Mouse (Mus musculus): ENCODE data around the gene Tbx3.

DNA sequence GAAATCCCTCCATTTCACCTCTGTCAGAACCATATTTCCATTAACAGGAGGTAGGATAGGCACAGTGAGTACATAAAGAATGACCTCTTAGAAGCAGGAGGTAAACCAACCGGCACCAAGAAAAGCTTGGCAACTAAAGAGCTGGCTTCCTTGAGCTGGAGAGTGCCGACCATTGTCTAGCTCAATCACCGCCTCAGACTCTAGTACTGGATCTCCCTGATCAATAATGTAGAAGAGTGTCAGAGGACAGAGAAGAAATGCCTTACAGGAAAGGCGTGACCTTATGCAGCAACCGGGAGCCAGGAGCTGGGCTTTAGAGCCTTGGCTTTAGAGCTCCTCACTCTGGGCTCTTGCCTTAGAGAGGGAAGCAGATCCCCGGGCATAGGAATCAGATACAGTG lies 4.7 kb upstream of the Tbx3 start:
- TF ChIP-seq EP300 (optimal IDR thresholded peaks at IDR 0.05) = no peak
- no peak for TF ChIP-seq CTCF (IDR thresholded peaks at IDR 0.05; ENCODE audit: low read depth)

Measured in stomach, postnatal 0 days (tissue).